Mouse (Mus musculus): ENCODE results near the gene Slc25a19.

Gene Slc25a19

DNA sequence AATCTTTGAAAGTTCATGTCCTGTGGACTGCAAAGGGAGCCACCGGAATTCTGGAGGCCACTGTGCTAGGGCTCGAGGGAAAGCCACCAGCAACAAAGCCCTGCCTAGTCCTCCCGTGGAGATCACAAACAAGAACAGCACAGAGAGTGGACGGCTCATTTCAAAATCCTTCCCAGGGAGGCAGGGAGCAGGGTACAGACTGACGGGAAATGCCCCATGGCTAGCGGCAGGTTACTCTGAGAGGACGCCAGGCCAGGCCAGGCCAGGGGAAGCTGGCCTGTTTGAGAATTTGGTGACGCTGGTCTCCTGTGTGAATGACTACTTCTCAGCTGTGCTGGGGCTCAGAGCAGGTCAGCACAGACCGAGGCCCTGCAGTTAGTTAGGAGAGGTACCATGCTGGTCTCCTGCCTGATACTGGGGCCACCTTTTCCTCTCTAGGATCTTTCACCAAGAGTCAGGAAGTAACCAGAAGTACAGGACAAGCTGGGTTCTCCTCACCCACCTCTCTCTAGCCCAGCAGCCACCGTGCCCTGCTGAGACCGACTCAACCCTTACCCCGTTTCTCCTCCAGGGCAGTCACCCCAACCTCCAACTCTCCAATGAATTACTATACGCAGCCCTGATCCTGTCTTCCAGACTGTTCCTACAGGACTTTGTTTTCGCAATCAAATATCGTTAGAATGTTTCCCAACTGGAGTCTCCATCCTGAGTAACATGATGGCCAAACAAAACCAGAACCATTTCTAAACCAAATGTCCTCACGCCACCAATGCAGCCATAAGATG lies 9.2 kb downstream of the Slc25a19 start:
- no peak for DNase-seq (ENCODE audit: low spot score)

- DNase-seq (ENCODE audit: low spot score), result no peak
Measured at GRCm38 (mm10) chr11:115618001-115618400, 10.1 kb downstream of the Slc25a19 start.

- DNase-seq (ENCODE audit: low spot score), result no peak
Measured at GRCm38 (mm10) chr11:115616893-115617292, 11.2 kb downstream of the Slc25a19 start.

- DNase-seq (ENCODE audit: low spot score), result no peak
Measured at GRCm38 (mm10) chr11:115616371-115616770, 11.7 kb downstream of the Slc25a19 start.

GRCm38 (mm10) chr11:115615875-115616274 lies 12.2 kb downstream of the Slc25a19 start:
- no peak for DNase-seq (ENCODE audit: low spot score)

- no peak for DNase-seq (ENCODE audit: low spot score)
Measured at GRCm38 (mm10) chr11:115615108-115615825, 12.8 kb downstream of the Slc25a19 start.

- no peak for DNase-seq (ENCODE audit: low spot score)
Measured at GRCm38 (mm10) chr11:115614346-115615107, 13.6 kb downstream of the Slc25a19 start.

DNA sequence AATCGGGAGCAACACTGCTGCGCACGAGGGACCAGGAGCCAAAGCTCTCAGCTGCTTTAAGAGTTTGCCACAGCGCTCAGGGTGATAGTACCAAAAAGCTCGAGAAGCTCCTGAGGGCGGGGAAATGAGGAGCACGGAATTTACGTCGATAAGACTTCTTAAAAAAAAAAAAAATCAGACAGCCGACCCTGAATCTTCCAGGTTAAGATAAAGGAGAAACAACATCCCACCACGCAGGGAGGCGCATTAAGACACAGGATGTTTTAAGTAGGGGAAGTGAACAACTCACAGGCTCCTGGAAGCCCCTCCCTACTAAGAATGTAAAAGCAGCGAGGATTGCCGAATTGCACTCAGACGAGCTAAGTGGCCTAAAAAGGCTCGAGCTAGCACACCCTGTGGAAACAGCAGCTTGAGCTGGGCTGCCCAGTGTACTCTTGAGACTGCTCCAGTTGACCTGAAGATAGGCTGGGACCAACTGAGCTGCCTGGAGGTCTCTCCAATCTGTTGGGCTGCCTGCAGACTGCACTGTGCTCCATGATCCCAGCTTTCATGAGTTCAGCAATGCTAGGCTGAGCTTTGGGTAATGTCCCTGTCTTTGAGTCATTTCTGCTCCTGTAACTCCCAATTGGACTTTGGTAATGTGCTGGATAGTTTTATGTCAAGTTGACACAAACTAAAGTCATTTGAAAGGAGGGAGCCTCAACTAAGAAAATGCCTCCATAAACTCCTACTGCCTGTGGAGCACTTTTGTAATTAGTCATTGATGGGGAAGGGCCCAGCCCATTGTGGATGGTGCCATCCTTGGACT lies 14.8 kb downstream of the Slc25a19 start:
- DNase-seq (ENCODE audit: low spot score), result no peak

DNA sequence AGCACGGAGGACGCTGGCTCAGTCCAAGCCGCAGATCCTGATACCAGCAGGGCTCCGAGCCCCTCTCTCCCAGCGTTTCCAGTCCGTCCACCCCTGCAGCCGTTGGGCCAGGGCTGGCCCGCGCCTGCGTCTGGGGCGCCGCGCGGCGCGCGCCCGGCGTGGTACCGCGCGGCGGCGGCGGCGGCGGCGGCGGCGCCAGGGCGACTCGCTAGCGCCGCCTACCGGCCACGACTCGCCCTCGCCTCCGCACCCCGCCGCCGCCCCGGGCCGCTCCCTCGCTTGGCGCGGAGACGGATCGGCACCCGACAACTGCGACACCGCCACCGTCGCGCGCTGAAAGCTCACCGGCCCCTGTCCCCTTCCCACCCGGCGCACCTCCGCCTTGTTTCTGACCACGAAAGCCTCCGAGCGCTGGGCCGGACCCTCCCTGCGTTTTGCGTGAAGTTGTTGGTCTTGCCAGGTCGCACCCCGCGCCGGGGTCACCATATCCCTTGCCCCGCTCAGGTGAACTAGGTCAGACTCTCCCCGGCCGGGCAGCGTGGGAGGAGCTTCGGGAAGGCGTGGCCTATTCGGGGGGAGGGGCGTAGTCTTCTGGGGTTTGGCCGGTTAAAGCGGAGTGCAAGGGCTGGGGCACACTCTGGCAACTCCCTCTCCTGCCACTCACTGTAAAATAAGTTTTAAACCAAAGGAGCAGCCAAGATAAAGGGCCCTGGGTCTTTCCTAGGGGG lies 15.5 kb downstream of the Slc25a19 start, which contains the start of gene Mif4gd:
TSS of gene Mif4gd (minus strand) at position 560 of the 728 bp plus-strand sequence.
- DNase-seq (ENCODE audit: low spot score), result peak; percentile 84

DNA sequence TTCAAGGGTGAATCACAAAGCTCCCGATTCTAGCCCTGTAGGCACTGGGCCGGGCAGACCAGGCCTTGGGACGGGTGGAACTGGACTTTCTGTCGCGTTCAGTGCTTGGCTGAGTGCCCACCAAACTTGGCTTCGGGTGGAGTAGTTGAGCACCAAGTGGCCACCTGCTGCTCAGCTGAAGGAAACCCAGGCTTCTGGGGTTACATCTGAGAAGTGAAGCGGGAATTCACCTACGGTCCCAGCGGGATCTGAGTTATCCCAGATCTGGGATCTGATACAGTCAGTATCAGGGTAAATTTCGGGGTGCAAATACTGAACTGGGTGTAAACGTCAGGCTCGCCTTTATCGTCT lies 16.1 kb downstream of the Slc25a19 start:
- peak; percentile 69 for DNase-seq (ENCODE audit: low spot score)

GRCm38 (mm10) chr11:115611173-115611572 lies 16.9 kb downstream of the Slc25a19 start:
- DNase-seq (ENCODE audit: low spot score), result no peak

- DNase-seq (ENCODE audit: low spot score), result no peak
Measured at GRCm38 (mm10) chr11:115609576-115609975, 18.5 kb downstream of the Slc25a19 start.

GRCm38 (mm10) chr11:115608421-115609399 lies 19.4 kb downstream of the Slc25a19 start:
- DNase-seq (ENCODE audit: low spot score), result no peak

DNA sequence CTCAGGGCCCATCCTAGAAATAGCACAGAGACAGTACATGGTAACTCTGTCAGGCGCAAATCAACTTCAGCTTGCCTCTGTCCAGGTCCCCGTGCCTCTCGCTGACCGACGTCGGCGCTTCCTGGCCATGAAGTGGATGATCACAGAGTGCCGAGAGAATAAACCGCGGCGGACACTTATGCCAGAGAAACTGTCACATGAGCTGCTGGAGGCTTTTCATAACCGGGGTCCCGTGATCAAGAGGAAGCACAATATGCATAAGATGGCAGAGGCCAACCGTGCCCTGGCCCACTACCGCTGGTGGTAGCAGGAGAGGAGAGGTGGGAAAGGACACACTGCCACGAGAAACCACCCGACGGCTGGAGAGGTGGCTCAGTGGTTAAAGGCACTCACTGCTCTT lies 21.4 kb downstream of the Slc25a19 start:
- DNase-seq (ENCODE audit: low spot score), result no peak

DNA sequence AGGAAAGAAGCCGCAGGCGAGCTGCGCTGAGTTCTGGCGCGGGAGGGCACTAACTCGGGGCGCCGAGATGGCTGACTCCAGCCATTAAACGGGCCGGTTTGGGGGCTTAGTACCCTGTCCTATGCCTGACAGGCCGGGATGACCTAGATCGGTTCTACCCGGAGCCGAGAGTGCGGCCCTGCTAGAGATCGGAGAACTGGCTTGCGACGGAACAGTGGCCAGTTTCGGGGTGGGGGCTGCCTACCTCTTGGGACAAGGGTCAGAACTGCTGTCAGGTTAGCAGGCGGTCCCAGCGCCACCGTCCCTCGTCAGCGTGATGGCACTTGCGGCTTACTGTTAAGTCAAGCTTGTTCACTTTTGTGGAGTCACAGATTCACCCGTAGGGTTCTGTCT lies 23.8 kb downstream of the Slc25a19 start:
- no peak for DNase-seq (ENCODE audit: low spot score)

DNA sequence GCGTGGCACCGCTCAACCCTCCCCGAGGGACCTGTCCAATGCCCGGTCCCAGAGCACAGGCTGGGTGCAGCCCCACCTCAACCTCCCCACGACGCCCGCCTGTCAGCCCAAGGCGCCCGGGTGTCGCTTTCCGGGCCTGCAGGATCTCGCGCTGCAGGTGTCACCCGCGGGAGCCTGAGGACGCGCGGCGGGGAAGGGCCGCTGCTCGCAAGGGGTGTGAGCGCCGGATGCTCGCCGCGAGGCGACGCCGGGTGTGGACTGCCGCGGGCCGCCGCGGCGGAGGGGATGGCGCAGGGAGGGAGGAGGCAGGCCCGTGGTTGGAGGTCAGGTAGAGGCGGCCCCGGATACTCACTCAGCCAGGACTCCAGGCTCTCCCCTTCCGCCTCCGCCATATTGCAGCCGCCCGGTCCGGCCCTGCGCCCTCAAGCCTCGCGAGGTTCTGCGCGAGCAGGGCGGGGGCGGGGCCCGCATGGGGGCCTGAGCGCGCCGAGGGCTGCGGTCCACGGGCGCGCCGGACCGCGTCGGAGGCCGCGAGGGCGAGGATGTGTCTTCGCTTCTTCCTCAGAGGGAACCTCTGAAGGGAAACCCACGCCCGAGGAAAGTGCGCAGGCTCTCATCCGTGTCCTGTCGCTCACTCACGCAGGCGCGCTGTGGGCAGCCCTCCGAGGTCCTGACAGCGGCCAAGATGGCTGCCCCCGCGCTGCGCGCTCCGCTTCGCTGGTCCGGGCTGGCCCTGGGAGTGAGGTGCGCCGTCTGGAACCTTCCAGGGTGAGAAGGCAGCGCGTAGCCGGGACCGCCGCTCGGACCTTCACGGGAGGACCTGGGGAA lies 24.4 kb downstream of the Slc25a19 start, which contains the start of the genes Mrps7 and Gga3:
TSS of gene Mrps7 (plus strand) at position 450 of the 828 bp plus-strand sequence.
TSS of gene Gga3 (minus strand) at position 576 of the 828 bp plus-strand sequence.
- peak; percentile 85 for DNase-seq (ENCODE audit: low spot score)

DNA sequence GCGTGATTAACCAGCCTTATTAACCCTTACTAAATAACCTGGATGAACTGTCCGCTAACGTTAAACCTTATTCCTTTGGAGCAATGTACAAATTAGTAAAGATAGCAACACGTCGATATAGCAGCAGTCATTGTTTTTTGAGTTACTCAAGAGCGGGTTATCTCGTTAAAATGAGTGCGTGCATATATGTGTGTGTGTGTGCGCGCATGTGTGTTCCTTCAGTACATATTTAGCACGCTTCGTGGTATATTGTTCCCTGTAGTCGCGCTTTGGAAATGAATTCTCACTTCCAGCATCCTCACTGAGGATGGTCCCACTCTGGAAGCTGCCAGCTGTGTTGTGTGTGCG lies 25.0 kb downstream of the Slc25a19 start:
- DNase-seq (ENCODE audit: low spot score), result no peak

DNA sequence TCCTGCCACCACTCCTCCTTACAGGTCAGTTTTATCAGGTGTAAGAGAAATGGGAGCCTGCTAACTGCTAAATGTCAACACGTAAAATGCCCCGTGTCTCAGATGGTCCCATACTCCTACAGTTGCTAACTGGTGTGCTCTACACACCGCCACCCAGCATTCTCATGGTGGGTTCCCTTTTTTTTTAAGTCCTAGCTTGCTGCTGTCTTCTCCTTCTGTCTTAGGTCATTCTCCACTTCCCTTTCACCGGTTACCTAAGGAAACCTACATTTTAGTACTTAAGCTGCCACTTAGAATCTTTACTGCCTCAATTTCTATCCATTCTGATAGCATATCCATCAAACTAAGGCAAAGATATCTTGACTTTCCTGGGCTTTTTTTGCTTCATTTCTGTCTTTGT lies 26.9 kb downstream of the Slc25a19 start:
- DNase-seq (ENCODE audit: low spot score), result no peak

DNA sequence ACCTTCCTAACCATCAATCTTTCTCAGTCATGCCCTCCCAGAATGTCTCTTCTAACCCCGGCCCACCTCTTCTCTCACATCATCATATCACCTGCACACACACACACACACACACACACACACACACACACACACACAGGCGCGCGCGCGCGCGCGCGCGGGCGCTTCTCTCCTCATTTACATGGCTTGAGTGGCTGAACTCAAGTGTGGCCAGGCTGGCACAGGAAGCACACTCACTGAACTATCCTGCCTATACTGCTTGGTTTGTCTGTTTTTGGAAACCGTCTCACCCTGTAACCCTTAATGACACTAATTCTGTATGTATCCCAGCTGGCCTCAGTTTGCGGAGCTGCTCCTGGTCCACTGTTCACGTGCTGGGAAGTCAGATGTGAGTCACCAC lies 27.4 kb downstream of the Slc25a19 start:
- no peak for DNase-seq (ENCODE audit: low spot score)
